Mouse (Mus musculus) midbrain, embryonic 11.5 days (tissue): ENCODE data around the gene Sugct. TPM values are rescaled to one million over a fixed set of nuclear protein-coding genes. Genes with fewer than 3 reads are reported as not detected.

Experiments used
- ATAC-seq: fragments of 200-750 bp; cut with Nextera tagmentation; 2 replicates; pipeline ENCODE4 v1.8.0; 2017; ENCODE audit warnings: moderate TSS enrichment, moderate library complexity; ENCODE audit not compliant: low FRiP score
- DNase-seq: peaks from one replicate; pipeline ENCODE4 v3.0.0; 2015; ENCODE audit warnings: low spot score; ENCODE audit errors: missing footprints
- H3K27ac ChIP-seq: fragments of 300-500 bp; sonication (generic); 2 replicates; pipeline ENCODE4 v1.5.1; 2014; ENCODE audit warnings: low read depth, low read length
- H3K27me3 ChIP-seq: fragments of 300-500 bp; sonication (generic); 2 replicates; pipeline ENCODE4 v1.6.1; 2014; ENCODE audit warnings: mild to moderate bottlenecking, low read length, moderate library complexity, mixed read lengths; ENCODE audit not compliant: control insufficient read depth, insufficient read depth
- H3K36me3 ChIP-seq: fragments of 300-500 bp; sonication (generic); 2 replicates; pipeline ENCODE4 v1.6.1; 2014; ENCODE audit warnings: mild to moderate bottlenecking, low read length, moderate library complexity, mixed read lengths; ENCODE audit not compliant: control insufficient read depth, insufficient read depth
- H3K4me1 ChIP-seq: fragments of 300-500 bp; sonication (generic); 2 replicates; pipeline ENCODE4 v1.6.1; 2014; ENCODE audit warnings: low read length; ENCODE audit not compliant: control insufficient read depth, insufficient read depth
- H3K4me2 ChIP-seq: fragments of 300-500 bp; sonication (generic); 2 replicates; pipeline ENCODE4 v1.6.1; 2014; ENCODE audit warnings: mild to moderate bottlenecking, moderate library complexity
- H3K4me3 ChIP-seq: fragments of 300-500 bp; sonication (generic); 2 replicates; pipeline ENCODE4 v1.5.1; 2014; ENCODE audit warnings: low read depth, low read length
- H3K9ac ChIP-seq: fragments of 300-500 bp; sonication (generic); 2 replicates; pipeline ENCODE4 v1.6.1; 2014; ENCODE audit warnings: low read length
- H3K9me3 ChIP-seq: fragments of 300-500 bp; sonication (generic); 2 replicates; pipeline ENCODE4 v1.6.1; 2016; ENCODE audit warnings: low read length; ENCODE audit not compliant: control insufficient read depth
- WGBS: fragments of 180-500 bp; shearing (Covaris S2); extraction: QIAGEN DNeasy Blood & Tissue Kit; methylation state at CpG from one replicate; pipeline ENCODE4 v1.1.7; 2014; 5-methylcytosine and 5-hydroxymethylcytosine counted together
- polyA plus RNA-seq: library from polyadenylated mRNA; unstranded; fragments of >200 nt; fragmentation: Nextera tagmentation; extraction: Ambion mirVana; gene quantifications from 2 replicates; pipeline ENCODE4 v1.2.1, GENCODE M21; 2014

The Sugct gene
- polyA plus RNA-seq = 3.0 and 3.3 TPM in 2 replicates

DNA sequence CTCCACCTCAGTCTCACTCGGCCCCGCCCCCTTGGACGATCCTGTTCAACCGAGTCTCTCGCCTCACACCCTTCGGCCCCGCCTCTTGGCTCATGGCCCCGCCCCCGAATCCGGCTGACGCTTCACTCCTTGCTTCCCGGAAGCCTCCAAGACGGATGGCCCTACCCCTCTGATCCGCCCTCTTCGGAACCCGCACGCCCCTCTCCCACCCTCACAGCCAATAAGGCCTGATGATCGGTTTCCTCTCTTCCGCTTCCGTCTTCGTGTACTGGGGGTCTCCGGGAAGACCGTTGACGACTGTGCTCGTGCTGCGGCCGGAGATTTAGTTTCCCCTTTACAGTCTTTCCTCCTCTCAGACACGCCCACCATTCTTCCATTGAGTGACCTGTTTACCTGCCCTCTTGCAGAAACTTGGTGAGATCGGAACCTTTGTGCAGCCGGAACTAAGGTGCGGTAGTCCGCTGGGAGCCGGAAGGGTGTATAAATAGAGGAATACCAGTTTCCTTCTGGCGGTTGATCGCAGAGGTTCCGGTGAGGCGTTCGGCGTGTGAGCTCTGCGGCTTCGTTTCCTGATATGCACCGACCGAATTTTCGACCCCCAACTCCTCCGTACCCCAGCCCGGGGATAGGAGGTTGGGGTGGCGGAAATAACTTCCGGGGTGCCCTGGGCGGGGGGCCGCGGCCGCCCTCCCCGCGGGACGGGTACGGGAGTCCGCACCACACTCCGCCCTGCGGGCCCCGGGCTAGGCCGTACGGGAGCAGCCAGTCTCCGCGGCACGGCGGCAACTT lies at the start of gene Sugct, which contains the start of gene Mplkip:
Gene Sugct, minus strand, starts transcription at position 643 of the 789 bp plus-strand sequence.
Gene Mplkip, plus strand, starts transcription at position 282 of the 789 bp plus-strand sequence.
- peak; percentile 100 for DNase-seq
- Histone ChIP-seq H3K4me3 (peak within 1 kb of the TSS; percentile 79), H3K4me1 (0 out of 2 replicates have a peak, but pooled peaks cover 4% of the 10 kb centered on the region), H3K9ac (peak within 1 kb of the TSS; percentile 89), H3K27me3 (no peaks in the 10 kb centered on the region), H3K36me3 (no peaks in the 10 kb centered on the region), H3K4me2 (peak within 1 kb of the TSS; percentile 62), H3K9me3 (no peaks in the 10 kb centered on the region), H3K27ac (peak within 1 kb of the TSS; percentile 74)
- WGBS = under 1% methylated on average over 50 of the region's 66 CpGs
- peak; percentile 99 for ATAC-seq

DNA sequence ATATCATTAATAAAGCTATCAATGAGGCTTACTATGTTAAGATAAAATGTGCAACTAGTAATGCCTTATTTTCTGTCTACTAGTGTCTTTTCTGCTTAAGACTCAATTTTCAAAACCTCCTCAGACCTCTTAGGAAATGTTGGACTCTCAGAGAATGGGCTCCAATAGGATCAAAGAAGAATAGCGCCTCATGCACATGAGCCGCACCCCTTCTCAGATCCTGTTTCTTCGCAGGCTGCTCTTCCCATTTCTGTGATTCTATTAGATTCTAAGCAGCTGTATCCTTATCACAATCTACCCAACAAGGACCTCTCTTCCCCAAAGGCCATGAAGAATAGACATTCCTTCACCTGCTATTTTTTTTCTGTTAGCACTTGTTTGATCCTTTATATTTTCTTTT lies 33.4 kb upstream of the Sugct start:
- no peak overlapping the region for H3K27ac ChIP-seq
- no peak overlapping the region for H3K4me2 ChIP-seq
- H3K9me3 ChIP-seq = no peaks in the 10 kb centered on the region
- WGBS = 96% methylated on average over 3 of the region's 3 CpGs
- H3K4me1 ChIP-seq = no peaks in the 10 kb centered on the region
- no peak overlapping the region for H3K9ac ChIP-seq
- no peaks in the 10 kb centered on the region for H3K27me3 ChIP-seq
- H3K36me3 ChIP-seq = 0 out of 2 replicates have a peak, but pooled peaks cover 3% of the 10 kb centered on the region
- no peak overlapping the region for H3K4me3 ChIP-seq
- ATAC-seq (no peak), DNase-seq (no peak)

DNA sequence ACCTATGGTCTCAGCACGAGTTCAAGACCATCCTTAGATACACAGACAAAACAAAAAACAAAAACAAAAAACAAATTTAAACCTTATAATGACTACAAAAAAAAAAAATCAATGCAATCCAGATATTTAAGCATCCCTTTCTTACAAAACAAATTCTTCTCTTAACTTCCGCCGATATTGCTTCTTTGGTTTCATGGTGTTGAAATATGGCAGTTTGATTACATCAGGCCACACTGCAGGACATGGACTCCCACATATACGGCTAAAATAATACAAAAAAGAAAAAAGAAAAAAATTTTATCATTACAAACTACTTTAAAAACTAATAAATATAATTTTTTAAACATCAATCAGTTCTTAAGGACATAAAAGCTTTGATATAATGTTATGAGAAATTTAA lies 32.6 kb upstream of the Sugct start:
- DNase-seq (no peak), ATAC-seq (no peak)
- H3K27ac ChIP-seq = no peak overlapping the region
- no peak overlapping the region for H3K9ac ChIP-seq
- H3K4me2 ChIP-seq = no peak overlapping the region
- no peaks in the 10 kb centered on the region for H3K27me3 ChIP-seq
- no peak overlapping the region for H3K4me3 ChIP-seq
- H3K9me3 ChIP-seq = no peaks in the 10 kb centered on the region
- WGBS = 95% methylated on average over 4 of the region's 4 CpGs
- H3K36me3 ChIP-seq = 0 out of 2 replicates have a peak, but pooled peaks cover 3% of the 10 kb centered on the region
- H3K4me1 ChIP-seq = no peaks in the 10 kb centered on the region

DNA sequence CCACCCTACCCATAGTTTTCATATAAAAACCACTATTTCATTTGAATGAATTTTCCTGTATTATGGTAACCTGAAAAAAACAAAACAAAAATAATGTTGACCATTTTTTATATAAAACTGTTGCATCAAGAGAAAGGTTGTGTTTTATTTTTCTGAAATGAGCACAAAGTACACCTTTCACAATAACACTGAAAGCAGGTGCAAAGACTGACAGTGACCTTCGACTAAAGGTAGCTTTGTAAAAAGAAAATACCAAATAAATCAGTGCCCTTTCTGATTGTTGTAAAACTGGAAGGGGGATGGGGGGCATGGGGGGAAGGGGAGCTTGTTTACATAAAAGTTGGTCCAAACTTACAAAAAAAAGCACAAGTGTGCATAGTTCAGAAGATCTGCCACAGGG lies 22.0 kb upstream of the Sugct start:
- DNase-seq (no peak), ATAC-seq (no peak)
- Histone ChIP-seq H3K9ac (no peak overlapping the region), H3K4me2 (no peak overlapping the region), H3K27me3 (no peaks in the 10 kb centered on the region), H3K27ac (no peak overlapping the region), H3K4me1 (no peaks in the 10 kb centered on the region), H3K4me3 (no peak overlapping the region), H3K9me3 (no peaks in the 10 kb centered on the region), H3K36me3 (peaks cover 9% of the 10 kb centered on the region)
- WGBS = 94% methylated on average over 1 of the region's 1 CpGs

DNA sequence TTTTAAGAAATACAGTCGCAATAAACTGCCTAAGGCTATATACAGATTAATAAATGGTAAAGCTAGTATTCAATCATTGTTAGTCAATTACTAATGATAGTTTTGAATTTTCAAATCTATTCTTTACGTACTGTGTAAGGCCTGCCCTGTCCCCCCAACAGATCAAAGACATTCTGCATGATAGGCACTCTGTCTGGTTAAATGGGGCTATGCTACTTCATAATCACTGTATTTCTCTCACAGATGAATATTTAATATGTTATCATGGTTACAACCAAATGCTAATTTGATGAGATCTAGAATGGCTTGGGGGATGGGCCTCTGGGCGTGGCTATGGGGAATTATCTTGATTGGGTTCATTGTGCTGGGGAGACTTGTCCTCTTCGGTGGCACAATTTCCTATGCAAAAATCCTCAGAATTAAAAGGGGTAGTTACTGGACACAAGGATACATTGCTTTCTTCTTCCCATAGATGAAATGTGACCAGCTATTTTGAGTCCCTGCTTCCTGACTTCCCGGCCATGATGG lies 13.5 kb upstream of the Sugct start:
- H3K9ac ChIP-seq = no peak overlapping the region
- 87% methylated on average over 5 of the region's 5 CpGs for WGBS
- H3K4me1 ChIP-seq = no peaks in the 10 kb centered on the region
- peak; percentile 66 for DNase-seq
- no peak for ATAC-seq
- no peaks in the 10 kb centered on the region for H3K27me3 ChIP-seq
- no peaks in the 10 kb centered on the region for H3K9me3 ChIP-seq
- no peak overlapping the region for H3K4me3 ChIP-seq
- H3K4me2 ChIP-seq = no peak overlapping the region
- H3K36me3 ChIP-seq = no peaks in the 10 kb centered on the region
- no peak overlapping the region for H3K27ac ChIP-seq

DNA sequence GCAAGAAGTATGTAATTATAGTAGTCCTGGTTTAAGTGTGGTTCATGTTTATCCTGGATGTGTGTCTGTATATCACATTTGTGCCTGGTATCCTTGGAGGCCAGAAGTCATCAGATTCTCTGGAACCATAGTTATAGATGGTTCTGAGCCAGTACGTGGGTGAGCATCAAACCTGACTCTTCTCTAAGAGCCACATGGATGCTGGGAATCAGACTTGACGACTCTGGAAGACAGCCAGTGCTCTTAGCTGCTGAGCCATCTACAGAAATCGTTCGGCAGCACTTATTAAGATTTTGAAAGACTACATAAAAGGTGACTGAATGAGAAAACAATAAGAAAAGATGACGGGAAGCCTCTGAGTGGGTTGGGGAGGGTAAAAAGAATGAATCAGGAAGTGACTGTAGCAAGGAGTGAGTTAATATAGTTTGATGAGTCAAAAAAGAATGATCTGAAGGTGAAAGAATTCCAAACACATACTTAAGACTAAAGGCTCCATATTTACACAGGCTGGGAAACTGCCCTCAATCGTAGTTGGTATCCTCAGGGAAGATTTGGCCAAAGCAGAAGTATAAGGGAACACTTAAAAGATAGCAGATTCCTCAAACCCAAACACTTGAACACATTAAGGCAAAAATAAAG lies 10.0 kb upstream of the Sugct start:
- no peak overlapping the region for H3K27ac ChIP-seq
- no peaks in the 10 kb centered on the region for H3K9me3 ChIP-seq
- no peaks in the 10 kb centered on the region for H3K36me3 ChIP-seq
- no peaks in the 10 kb centered on the region for H3K27me3 ChIP-seq
- no peak overlapping the region for H3K9ac ChIP-seq
- ATAC-seq (no peak), DNase-seq (peak; percentile 47)
- 91% methylated on average over 6 of the region's 6 CpGs for WGBS
- H3K4me1 ChIP-seq = no peaks in the 10 kb centered on the region
- no peak overlapping the region for H3K4me2 ChIP-seq
- H3K4me3 ChIP-seq = no peak overlapping the region

DNA sequence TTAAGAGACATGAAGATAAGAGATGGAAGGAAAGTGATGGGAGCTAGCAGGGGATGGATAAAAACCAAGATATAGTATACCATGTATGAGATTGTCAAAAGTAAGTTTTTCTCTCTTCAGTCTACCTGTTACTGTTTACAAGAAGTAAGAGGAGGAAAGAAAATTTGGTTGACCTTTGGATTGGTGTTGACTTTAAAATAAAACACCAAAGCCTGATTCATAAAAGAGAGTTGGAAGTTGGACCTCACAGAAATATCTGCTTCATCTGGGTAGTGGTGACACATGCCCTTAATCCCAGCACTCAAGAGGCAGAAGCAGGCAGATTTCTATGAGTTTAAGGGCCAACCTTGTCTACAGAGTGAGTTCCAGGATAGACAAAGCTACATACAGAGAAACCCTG lies 7.0 kb upstream of the Sugct start:
- H3K4me3 ChIP-seq = no peak overlapping the region
- no peaks in the 10 kb centered on the region for H3K36me3 ChIP-seq
- ATAC-seq (no peak), DNase-seq (no peak)
- no peak overlapping the region for H3K4me2 ChIP-seq
- no peaks in the 10 kb centered on the region for H3K27me3 ChIP-seq
- no peaks in the 10 kb centered on the region for H3K9me3 ChIP-seq
- H3K4me1 ChIP-seq = 0 out of 2 replicates have a peak, but pooled peaks cover 2% of the 10 kb centered on the region
- no peak overlapping the region for H3K27ac ChIP-seq
- no peak overlapping the region for H3K9ac ChIP-seq

DNA sequence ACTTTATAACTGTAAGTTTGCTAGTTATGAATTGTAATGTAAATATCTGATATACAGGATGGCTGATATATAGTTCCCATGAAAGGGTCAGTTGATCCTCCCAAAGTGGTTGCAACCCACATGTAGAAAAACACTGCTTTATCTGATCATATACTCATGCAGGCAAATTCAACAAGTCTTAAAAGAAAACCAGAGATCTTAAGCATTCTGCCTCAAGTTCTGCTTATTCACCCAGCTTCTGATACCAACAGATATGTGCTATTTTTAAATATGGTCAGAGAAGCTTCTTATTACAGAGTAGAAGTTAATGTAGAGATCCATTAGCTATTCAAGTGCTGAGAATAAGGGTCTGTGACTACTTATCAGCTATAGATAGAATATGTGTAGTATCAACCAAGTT lies 6.0 kb upstream of the Sugct start:
- Histone ChIP-seq H3K9ac (no peak overlapping the region), H3K9me3 (no peaks in the 10 kb centered on the region), H3K27ac (no peak overlapping the region), H3K27me3 (no peaks in the 10 kb centered on the region), H3K4me2 (no peak overlapping the region), H3K4me3 (no peak overlapping the region), H3K4me1 (0 out of 2 replicates have a peak, but pooled peaks cover 2% of the 10 kb centered on the region), H3K36me3 (no peaks in the 10 kb centered on the region)
- no peak for DNase-seq
- no peak for ATAC-seq

DNA sequence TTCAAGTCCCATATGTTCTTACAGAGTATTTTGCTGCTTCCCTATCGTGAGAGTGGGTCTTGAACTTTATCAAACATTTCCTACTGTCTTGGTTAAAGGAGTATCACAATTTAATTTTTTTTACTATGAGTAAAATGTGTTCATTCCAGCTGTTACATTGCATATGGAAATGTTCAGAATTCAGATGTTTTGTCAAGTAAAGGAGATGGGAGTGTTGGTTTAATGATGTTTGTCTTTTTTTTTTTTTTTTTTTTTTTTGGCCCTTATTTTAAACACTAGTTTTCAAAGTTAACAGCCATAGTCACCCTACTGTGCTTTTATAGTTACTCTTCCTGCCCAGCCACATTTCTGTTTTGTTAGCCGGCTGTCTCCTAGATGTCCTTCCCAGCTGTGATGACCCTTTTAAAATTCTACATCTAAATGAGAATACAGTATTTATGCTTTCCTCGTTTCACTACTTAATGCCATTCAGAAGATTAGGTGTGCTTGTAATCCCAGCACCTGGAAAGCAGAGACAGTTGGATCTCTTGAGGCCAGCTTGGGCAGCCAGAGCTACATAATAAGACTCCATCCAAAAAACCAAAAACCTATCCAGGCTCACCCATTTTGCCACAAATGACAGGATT lies 4.8 kb upstream of the Sugct start:
- no peak for DNase-seq
- Histone ChIP-seq H3K4me2 (no peak overlapping the region), H3K27me3 (no peaks in the 10 kb centered on the region), H3K9me3 (no peaks in the 10 kb centered on the region), H3K9ac (no peak overlapping the region), H3K27ac (no peak overlapping the region), H3K4me3 (no peak overlapping the region), H3K4me1 (0 out of 2 replicates have a peak, but pooled peaks cover 4% of the 10 kb centered on the region), H3K36me3 (no peaks in the 10 kb centered on the region)
- WGBS = 88% methylated on average over 3 of the region's 3 CpGs
- ATAC-seq = no peak
